Mouse (Mus musculus): Measurements from ENCODE around the gene Idh3b. TPM values are rescaled to one million over a fixed set of nuclear protein-coding genes. Genes with fewer than 3 reads are reported as not detected.

Idh3b gene
- total RNA-seq (2023), result 104 TPM

GRCm38 (mm10) chr2:130283854-130284654, at the start of gene Idh3b:
Gene Idh3b, minus strand, starts transcription at chr2:130284547.

GRCm38 (mm10) chr2:130294936-130295277, 10.6 kb upstream of the Idh3b start, which contains the start of gene Ebf4:
Gene Ebf4, plus strand, starts transcription at chr2:130295169.

GRCm38 (mm10) chr2:130274149-130274861, 10.0 kb downstream of the Idh3b start, which contains the start of gene Nop56:
Gene Nop56, plus strand, starts transcription at chr2:130274430.

Other genes starting within 250 kb of the Idh3b start
- not detected for gene Tgm6, start 172.1 kb downstream of the Idh3b start, total RNA-seq (2023)
- 191 TPM for gene Snrpb, start 105.1 kb downstream of the Idh3b start, total RNA-seq (2023)
- gene Tmc2, start 89.4 kb downstream of the Idh3b start, total RNA-seq (2023), result not detected
- 365 TPM for gene Nop56, start 10.1 kb downstream of the Idh3b start, total RNA-seq (2023)
- gene Ebf4, start 10.6 kb upstream of the Idh3b start, total RNA-seq (2023), result not detected
- 0.35 TPM for gene Cpxm1, start 113.0 kb upstream of the Idh3b start, total RNA-seq (2023)
- not detected for gene Gm28372, start 120.7 kb upstream of the Idh3b start, total RNA-seq (2023)
- not detected for gene 1700020A23Rik, start 120.7 kb upstream of the Idh3b start, total RNA-seq (2023)
- not detected for gene Tmem239, start 121.9 kb upstream of the Idh3b start, total RNA-seq (2023)
- gene Vps16, start 139.8 kb upstream of the Idh3b start, total RNA-seq (2023), result 129 TPM
- gene Pced1a, start 140.2 kb upstream of the Idh3b start, total RNA-seq (2023), result 21.5 TPM
- gene Ptpra, start 165.7 kb upstream of the Idh3b start, total RNA-seq (2023), result 132 TPM